Mouse (Mus musculus) urinary bladder, postnatal 10 days (tissue): Measurements from ENCODE around the gene Fdx1.

Source experiments
- DNase-seq: peaks from one replicate; pipeline ENCODE4 v3.0.0; 2022; ENCODE audit warnings: low spot score

Gene Fdx1

DNA sequence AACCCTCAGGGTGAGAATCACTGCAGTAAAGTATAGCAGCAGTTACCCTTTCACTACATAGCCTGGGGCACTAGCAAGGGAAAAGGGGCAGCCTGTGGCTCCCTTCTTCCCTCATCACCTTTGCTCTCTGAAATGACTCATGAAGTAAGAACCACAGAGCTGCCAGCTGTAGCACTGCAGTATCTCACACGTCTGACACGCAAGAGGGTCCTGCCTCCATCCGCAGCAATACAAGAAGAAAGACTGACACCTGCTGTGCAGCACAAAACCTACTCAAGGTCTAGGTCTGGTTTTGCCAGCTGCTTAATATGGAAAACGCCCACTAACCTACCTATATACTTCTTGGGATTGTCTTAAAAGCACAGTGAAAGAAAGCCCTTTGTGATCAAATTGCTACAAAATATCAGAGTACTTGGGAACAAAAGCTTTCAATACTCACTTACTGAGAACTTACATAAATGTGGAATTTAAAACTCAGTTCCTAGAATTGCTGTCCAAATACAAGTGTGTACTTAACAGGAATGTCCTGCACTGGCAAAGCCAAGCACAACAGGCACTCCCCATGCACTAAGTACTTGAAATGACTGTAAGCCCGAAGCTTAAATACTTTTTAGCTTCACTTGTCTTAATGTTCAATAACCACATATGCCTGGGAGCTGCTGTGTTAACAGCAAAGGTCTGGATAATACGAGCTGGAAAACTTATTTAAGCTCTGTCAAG, 2.0 kb downstream of the Fdx1 start:
- no peak for DNase-seq

DNA sequence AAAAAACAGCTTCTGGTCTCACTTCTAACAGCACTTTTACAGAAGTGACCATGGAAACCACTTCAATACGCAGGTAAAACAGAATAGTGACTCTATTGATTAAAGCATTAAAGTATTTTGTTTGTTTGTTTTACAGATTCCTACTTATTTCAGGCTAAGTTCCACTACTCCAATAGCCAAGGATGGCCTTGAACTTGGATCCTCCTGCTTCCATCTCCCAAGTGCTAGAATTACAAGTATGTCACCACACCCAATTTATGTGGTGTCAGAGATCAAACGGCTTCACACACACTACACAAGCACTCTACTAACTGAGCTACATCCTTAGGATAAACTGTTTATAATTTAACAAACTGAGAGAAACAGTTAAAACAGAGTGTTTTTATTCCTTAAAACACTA, 3.0 kb downstream of the Fdx1 start:
- DNase-seq, result no peak

- DNase-seq, result no peak
Measured at GRCm38 (mm10) chr9:51958981-51959380, 4.4 kb downstream of the Fdx1 start.

- no peak for DNase-seq
Measured at GRCm38 (mm10) chr9:51957025-51957424, 6.3 kb downstream of the Fdx1 start.

GRCm38 (mm10) chr9:51956484-51956883, 6.9 kb downstream of the Fdx1 start:
- no peak for DNase-seq

DNA sequence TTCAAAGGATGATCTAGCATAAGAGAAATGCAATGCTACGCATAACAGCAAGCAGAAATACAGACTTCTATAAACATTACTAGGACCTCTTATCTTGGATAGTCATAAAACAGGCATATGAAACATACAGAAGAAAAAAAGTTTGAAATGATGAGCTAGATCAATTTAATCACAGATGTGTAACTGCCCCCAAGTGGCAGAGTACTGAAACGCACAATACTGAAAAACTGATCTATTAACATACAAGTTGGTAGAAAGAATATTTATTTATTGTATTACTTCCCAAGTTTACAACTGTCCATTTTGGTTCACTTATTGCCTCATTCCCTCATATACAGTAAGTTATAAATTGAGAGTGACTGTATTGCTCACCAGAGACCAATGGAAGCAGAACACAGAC, 12.0 kb downstream of the Fdx1 start:
- no peak for DNase-seq

GRCm38 (mm10) chr9:51950667-51951066, 12.7 kb downstream of the Fdx1 start:
- no peak for DNase-seq

DNA sequence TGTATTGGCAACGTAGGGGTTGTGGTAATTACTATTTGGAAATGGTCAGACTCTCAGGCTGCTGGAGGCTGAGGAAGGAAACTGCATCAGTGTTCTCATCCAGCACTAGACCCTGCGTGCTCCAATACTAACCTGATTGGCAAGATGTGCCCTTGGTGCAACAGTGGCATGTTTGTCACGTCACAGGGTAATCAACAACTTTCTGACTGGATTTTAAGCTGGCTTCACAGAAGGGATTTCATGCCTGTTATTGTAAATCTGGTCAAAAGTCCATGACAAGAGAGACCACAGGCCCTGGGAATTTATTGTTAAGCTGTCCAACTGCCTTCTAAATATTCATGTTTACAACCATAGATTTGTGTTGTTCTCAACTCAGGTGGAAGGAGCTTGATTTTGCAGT, 13.1 kb downstream of the Fdx1 start:
- no peak for DNase-seq

DNA sequence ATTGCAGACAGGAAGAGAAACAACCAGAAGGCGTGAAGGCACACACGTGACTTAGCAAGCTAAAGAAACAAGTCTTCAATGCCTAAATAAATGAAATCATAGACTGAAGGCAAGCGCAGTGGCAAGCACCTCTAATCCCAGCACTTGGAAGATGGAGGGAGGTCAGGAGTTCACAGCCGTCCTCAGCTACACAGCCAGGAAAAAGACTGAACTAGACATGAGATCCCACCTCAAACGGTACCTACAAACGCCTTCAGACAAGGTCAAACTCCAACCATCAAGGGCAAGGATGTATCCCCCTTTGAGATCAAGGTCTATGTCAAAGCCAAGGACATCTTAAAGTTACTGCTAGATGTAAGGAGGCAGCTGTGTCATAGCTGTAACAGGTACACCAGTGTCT, 19.4 kb downstream of the Fdx1 start:
- DNase-seq, result no peak

- no peak for DNase-seq
Measured at GRCm38 (mm10) chr9:51934641-51935040, 28.7 kb downstream of the Fdx1 start.

DNA sequence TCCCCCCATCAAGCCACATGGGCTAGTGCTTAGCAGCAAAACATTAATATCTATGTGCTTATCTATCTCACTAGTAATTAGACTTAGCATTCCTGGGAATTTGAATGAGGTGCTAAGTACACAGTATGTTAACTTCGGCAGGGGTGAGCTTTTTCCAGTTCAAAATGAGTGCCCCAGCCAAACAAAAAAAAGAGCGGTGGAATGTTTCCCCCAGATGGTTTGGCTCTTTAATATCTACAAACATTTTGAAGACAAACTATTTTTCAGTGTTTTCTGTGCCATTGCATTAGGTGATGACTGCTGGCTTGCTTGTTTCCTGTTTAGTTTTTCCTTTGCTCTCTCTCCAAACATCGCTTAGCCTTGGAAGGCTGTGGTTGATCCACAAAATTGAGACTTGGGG, 31.4 kb downstream of the Fdx1 start:
- DNase-seq, result no peak

DNA sequence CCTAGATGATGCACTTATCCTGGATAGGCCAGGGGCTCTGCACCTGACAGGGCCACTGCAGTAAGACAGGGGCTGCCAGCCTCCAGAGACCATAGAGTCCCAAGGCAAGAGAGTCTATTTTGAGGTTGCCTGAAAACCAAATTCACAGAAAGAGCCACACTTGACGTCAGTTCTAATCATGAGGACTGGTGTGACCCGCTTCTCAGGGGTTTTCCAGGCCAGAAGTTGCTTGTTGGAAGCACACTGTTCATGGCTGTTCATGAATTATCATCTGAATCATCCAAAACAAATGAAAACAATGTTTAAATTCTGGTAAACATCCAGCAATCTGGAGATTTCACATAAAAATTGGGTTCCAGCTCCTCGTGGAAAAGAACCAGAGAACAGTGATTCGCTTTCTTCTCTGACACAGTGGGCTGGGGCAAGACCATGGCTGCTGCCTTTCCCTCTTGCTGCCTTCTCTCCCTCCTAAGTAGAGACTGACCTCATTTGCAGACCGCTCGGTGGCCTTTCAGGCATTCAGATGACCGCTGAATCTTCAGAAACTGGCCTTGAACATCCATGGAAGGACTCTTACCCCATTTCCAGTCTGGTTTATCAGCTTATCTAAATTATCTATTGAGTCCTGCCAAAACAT, 32.2 kb downstream of the Fdx1 start:
- no peak for DNase-seq

- DNase-seq, result no peak
Measured at GRCm38 (mm10) chr9:51929972-51930371, 33.4 kb downstream of the Fdx1 start.

GRCm38 (mm10) chr9:51928659-51929058, 34.7 kb downstream of the Fdx1 start:
- no peak for DNase-seq

DNA sequence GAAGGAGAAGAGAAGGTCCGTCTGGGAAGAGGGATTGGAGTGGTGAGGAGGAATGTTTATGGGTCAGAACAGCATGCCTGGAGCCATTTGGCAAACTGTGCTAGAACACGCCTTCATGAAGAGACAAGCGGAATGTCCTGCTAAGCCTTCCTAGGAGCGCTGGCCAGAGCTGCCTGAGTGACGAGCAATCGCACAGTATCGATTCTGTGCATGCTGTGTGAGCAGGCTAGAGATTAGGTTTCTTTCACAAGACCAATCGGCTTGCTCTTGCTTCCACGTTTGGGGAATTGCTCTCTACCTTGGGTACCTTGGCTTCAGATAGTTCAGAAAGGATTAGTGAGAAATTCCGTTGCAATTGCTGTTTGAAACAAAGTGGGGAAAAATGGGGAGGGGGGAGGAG, 35.2 kb downstream of the Fdx1 start:
- DNase-seq, result no peak

DNA sequence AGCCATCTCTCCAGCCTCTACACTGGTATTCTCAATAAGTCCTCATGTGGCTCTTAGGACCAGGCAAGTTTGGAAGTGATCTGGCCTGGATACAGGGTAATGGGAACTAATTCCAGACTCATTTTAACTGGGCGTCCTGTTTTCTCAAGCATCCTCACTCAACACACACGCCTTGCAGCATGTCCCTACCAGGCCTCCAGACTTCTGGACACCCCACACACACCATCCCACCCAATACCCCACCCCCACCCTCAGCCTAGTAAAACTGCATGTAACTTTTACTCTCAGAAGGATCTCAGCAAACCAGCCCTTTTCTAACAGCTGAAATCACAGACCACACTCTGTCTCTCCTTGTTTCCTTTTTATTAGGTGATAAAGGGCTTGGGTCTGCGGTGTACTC, 35.7 kb downstream of the Fdx1 start:
- no peak for DNase-seq

DNA sequence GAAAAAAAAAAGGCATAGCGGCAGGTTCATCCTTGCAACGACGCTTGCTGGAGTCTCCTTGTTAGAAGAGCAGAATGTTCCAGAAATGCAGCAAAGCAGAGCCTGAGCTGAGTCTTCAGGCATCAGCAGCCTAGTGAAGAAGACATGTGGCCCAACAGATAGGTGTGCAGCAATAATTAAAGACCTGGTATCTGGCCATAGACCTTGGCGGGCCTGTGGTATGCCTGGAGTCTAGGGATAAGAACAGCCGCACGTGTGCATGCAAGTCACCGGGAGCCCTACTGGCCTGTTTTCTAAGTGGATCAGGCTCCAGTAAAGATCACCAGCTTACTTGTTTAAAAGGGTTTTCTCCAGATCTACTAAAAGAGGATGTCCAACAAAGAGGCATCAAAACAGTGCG, 36.7 kb downstream of the Fdx1 start:
- DNase-seq, result no peak

GRCm38 (mm10) chr9:51924551-51925081, 38.7 kb downstream of the Fdx1 start:
- DNase-seq, result no peak

DNA sequence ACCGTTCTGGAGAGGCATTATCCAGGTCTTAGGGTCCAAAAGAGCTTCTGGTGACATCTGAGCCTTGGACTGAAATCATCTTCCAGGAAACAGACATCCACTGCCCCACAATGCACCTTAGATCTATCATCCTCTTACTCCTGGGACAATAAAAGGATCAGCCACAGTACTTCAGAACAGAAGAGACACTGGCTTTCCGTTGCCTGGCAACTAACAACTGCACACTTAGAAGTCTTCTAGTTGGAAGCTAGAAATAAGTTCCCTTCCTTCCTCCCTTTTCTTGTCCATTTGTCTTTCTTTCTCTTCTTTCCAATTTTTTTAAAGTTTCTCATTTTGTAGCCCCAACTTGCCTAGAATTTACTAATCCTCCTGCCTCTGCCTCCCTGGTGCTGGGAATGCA, 40.6 kb downstream of the Fdx1 start:
- no peak for DNase-seq

DNA sequence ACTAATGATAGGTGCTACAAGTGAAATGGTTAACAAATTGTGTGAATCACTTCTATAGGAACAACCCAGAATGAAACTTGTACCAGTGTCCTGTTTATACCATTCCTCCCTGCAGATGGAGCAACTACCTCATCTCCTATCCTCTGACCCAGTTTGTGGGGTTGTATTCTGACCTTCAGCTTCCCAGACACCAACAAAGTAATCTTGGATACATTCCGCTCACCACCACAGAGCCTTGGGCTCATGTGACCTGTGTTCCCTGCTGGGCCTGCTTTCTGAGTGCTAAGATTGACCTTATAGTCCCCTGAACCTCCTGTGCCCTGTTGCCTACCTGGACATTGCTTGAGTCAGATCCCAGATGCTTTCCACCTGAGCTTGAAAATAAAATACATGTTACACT, 47.8 kb downstream of the Fdx1 start:
- no peak for DNase-seq

GRCm38 (mm10) chr9:51914481-51915120, 48.8 kb downstream of the Fdx1 start:
- no peak for DNase-seq

DNA sequence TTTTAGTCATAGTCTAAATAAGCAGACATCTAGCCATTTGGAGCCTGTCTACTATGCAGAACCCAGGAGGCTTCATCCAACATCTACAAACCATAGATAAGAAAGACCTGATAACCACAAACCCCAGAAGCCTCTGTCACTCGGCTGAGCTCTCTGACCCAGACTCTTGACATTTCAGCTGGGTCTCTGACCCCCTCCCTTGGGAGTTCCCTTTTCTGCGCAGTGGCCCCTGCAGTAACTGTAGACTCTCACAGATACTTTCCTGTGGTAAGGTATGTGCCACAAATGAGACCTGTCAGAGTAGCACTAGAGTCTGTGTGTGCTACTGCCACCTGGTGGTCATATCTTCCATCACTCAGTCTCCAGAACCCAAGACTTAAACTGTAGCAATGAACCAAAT, 54.5 kb downstream of the Fdx1 start:
- no peak for DNase-seq

- DNase-seq, result no peak
Measured at GRCm38 (mm10) chr9:51908255-51908654, 55.1 kb downstream of the Fdx1 start.
